Mouse (Mus musculus): ENCODE measurements around the gene Ms4a7. TPM values are rescaled to one million over a fixed set of nuclear protein-coding genes. Genes with fewer than 3 reads are reported as not detected.

Gene Ms4a7
- 2.3 and 2.7 TPM in 2 replicates for polyA plus RNA-seq (2016; fragmentation: Nextera tagmentation; extraction: Ambion mirVana)

DNA sequence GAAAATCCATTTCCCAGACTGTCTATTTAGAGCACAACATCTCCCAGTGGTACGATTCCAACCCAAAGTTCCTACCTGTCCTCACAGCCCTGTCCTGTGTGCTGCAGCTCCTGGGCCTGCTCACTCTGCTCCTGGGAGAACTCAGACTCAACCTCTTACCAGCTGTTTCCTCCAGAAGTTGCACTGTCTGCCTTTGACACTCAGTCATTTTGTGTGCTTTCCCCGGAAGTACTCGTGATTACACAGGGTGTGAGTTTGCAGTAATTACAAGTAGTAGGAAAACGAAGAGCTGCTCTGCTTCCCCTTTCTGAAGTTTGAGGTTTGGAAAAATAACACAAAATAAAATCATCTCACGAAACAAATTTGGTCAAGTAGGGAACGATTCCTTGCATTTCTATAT, at the start of gene Ms4a7:
Gene Ms4a7, minus strand, starts transcription at position 215 of the 400 bp plus-strand sequence.
- ATAC-seq (ENCODE audit: low FRiP score, low read depth): no peak
- Histone ChIP-seq H3K4me1 (no peaks in the 10 kb centered on the region), H3K9ac (replicated peaks) (no peak within 1 kb of the TSS), H3K27ac (replicated peaks) (no peak within 1 kb of the TSS), H3K36me3 (no peaks in the 10 kb centered on the region), H3K4me3 (no peak within 1 kb of the TSS), H3K27me3 (no peaks in the 10 kb centered on the region), H3K4me2 (replicated peaks) (no peak within 1 kb of the TSS), H3K9me3 (no peaks in the 10 kb centered on the region)
- WGBS: 89% methylated on average over 6 of the region's 6 CpGs

DNA sequence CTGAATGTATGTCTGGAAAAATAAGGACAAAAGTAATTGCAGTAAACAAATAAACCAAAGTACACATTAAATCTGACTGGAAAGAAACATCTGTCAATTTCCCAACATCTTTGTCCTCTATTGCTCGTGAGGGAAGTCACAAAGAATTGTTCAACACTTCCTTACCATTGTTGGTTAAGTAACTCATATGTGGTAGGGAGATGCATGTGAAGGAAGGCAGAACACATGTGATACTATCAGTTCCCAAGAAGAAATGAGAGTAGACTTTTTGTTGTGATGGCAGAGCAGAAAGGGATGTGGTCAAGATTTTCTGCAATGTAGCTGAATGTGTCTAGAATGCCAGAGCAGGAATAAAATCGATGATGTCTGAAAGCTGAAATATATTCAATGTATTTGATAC, 40.5 kb upstream of the Ms4a7 start:
- H3K4me1 ChIP-seq: no peaks in the 10 kb centered on the region
- ATAC-seq (ENCODE audit: low FRiP score, low read depth): no peak
- WGBS: 86% methylated on average over 2 of the region's 2 CpGs

DNA sequence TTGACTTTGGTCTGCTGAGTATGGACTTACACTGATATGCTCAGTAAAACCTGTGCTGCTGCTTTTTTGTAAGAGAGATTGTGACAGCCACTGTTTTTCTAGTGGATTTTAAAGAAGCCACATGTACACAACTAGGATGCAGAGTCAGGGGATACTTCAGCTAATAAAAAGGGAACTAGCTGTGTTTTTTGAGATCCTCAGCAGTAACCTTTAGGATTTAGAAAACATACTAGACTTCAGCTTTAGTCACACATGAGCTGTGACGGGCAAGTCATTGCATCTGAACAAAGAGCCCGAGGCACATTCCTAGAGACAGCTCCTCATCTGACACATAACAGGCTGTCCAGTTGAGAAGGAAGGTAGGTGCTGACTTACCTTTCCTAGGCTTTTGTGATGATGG, 39.3 kb upstream of the Ms4a7 start, which contains the start of gene Ms4a4a:
Gene Ms4a4a, plus strand, starts transcription at position 251 of the 400 bp plus-strand sequence.
- ATAC-seq (ENCODE audit: low FRiP score, low read depth): no peak
- Histone ChIP-seq H3K36me3 (no peaks in the 10 kb centered on the region), H3K4me3 (no peak within 1 kb of the TSS), H3K4me2 (replicated peaks) (no peak within 1 kb of the TSS), H3K27me3 (no peaks in the 10 kb centered on the region), H3K9ac (replicated peaks) (no peak within 1 kb of the TSS), H3K4me1 (no peaks in the 10 kb centered on the region), H3K9me3 (no peaks in the 10 kb centered on the region), H3K27ac (replicated peaks) (no peak within 1 kb of the TSS)
- whole genome bisulfite sequencing: 84% methylated on average over 2 of the region's 2 CpGs

More for the DNA sequence above, 40.5 kb upstream of the Ms4a7 start:
- Histone ChIP-seq H3K4me2 (replicated peaks) (no peak overlapping the region), H3K36me3 (no peaks in the 10 kb centered on the region), H3K27ac (replicated peaks) (no peak overlapping the region), H3K27me3 (no peaks in the 10 kb centered on the region), H3K4me3 (no peak overlapping the region), H3K9ac (replicated peaks) (no peak overlapping the region), H3K9me3 (no peaks in the 10 kb centered on the region)

GRCm38 (mm10) chr19:11371181-11371580, 35.2 kb upstream of the Ms4a7 start:
- Histone ChIP-seq H3K27me3 (no peaks in the 10 kb centered on the region), H3K36me3 (no peaks in the 10 kb centered on the region), H3K9ac (replicated peaks) (no peak overlapping the region), H3K4me1 (no peaks in the 10 kb centered on the region), H3K4me2 (replicated peaks) (no peak overlapping the region), H3K9me3 (no peaks in the 10 kb centered on the region), H3K4me3 (no peak overlapping the region), H3K27ac (replicated peaks) (no peak overlapping the region)
- ATAC-seq (ENCODE audit: low FRiP score, low read depth): no peak

GRCm38 (mm10) chr19:11368310-11368709, 32.4 kb upstream of the Ms4a7 start:
- WGBS: 86% methylated on average over 3 of the region's 3 CpGs
- Histone ChIP-seq H3K4me1 (no peaks in the 10 kb centered on the region), H3K27me3 (no peaks in the 10 kb centered on the region), H3K4me2 (replicated peaks) (no peak overlapping the region), H3K27ac (replicated peaks) (no peak overlapping the region), H3K36me3 (no peaks in the 10 kb centered on the region), H3K4me3 (no peak overlapping the region), H3K9me3 (no peaks in the 10 kb centered on the region), H3K9ac (replicated peaks) (no peak overlapping the region)
- no peak for ATAC-seq (ENCODE audit: low FRiP score, low read depth)

GRCm38 (mm10) chr19:11362002-11362401, 26.1 kb upstream of the Ms4a7 start:
- no peaks in the 10 kb centered on the region for H3K4me1 ChIP-seq
- H3K36me3 ChIP-seq: no peaks in the 10 kb centered on the region
- no peak overlapping the region for H3K4me2 ChIP-seq (replicated peaks)
- no peak for ATAC-seq (ENCODE audit: low FRiP score, low read depth)
- H3K4me3 ChIP-seq: no peak overlapping the region
- no peak overlapping the region for H3K27ac ChIP-seq (replicated peaks)
- no peaks in the 10 kb centered on the region for H3K27me3 ChIP-seq
- H3K9ac ChIP-seq (replicated peaks): no peak overlapping the region
- no peaks in the 10 kb centered on the region for H3K9me3 ChIP-seq

- Histone ChIP-seq H3K27ac (replicated peaks) (no peak overlapping the region), H3K4me2 (replicated peaks) (no peak overlapping the region), H3K9me3 (no peaks in the 10 kb centered on the region), H3K36me3 (no peaks in the 10 kb centered on the region), H3K4me3 (no peak overlapping the region), H3K27me3 (no peaks in the 10 kb centered on the region), H3K9ac (replicated peaks) (no peak overlapping the region), H3K4me1 (no peaks in the 10 kb centered on the region)
- no peak for ATAC-seq (ENCODE audit: low FRiP score, low read depth)
- WGBS: 67% methylated on average over 3 of the region's 3 CpGs
Observed at GRCm38 (mm10) chr19:11360106-11360505, 24.2 kb upstream of the Ms4a7 start.

DNA sequence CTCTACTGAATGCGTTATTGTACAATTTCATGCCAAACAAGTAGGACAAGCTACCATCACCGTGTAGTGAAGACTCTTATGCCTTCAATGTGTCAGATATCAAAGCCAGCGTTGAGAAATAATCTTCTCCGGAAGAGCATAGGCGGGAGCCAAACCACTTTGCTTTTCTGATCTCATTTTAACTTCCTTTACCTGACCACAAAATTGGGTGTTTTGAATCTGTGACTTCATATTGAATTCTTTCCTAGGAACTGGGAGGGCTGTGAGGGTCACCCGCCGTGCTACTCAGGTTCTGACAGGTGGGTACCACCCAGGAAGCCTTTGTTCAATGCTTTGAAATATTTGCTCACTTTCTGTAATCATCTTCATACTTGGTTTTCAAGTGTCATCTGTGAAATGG, 19.8 kb upstream of the Ms4a7 start:
- Histone ChIP-seq H3K36me3 (no peaks in the 10 kb centered on the region), H3K27me3 (no peaks in the 10 kb centered on the region), H3K9me3 (no peaks in the 10 kb centered on the region), H3K9ac (replicated peaks) (no peak overlapping the region), H3K27ac (replicated peaks) (no peak overlapping the region), H3K4me1 (no peaks in the 10 kb centered on the region), H3K4me3 (no peak overlapping the region), H3K4me2 (replicated peaks) (no peak overlapping the region)
- no peak for ATAC-seq (ENCODE audit: low FRiP score, low read depth)
- 85% methylated on average over 7 of the region's 7 CpGs for WGBS

DNA sequence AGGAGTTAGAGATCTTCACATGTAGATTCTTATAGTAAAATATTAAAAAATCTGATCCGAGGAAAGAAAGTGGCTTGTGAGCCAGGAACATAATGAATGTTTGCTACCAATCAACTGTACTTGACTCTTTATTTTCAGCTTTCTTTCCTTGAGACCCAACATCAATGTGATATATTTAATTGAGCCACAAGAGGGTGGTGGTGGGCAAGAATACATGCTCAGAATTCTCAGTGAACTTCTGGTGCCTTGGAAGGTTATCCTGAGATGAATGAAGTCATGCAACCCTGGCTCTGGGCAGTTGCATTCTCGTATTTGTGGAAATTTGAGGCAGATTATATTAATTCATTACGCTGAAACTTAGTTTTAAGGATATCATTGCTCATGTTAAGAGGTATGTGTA, 15.9 kb upstream of the Ms4a7 start:
- Histone ChIP-seq H3K4me2 (replicated peaks) (no peak overlapping the region), H3K27me3 (no peaks in the 10 kb centered on the region), H3K4me1 (no peaks in the 10 kb centered on the region), H3K4me3 (no peak overlapping the region), H3K36me3 (no peaks in the 10 kb centered on the region), H3K9me3 (no peaks in the 10 kb centered on the region), H3K9ac (replicated peaks) (no peak overlapping the region), H3K27ac (replicated peaks) (no peak overlapping the region)
- ATAC-seq (ENCODE audit: low FRiP score, low read depth): no peak
- 53% methylated on average over 3 of the region's 3 CpGs for WGBS

DNA sequence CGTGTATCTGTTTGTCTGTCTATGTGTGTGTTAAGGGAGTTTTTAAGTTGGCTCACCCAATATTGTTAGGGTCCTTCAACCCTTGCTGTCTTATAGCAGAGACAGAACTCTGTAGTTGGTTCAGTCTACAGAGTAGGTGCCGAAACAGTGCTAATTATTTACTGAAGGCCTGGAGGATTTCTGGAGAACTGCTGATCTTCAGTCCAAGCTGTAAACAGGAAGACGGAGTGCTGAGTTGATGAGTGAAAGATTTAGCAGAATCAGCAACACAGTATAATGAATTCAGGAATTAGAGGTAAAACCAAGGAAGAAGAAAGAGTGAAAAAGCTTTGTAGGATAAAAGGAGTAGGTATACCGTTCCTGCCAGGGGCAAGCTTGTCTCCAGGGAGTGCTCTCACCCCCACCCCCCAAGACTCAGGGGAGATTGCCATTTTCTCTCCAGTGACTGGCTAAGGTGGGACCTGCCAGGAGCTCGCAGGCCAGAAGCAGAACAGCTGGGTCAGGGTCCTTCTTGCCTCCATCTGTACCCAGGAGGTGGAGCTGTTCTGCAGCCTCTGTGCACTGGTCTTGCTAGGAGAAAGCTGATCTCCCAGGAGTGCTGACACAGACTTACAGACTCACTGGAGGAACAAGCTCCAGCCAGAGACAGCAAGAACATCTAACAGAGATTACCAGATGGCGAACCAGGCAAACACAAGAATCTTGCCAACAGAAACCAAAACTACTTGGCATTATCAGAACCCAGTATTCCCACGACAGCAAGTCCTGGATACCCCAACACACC, 13.9 kb upstream of the Ms4a7 start:
- Histone ChIP-seq H3K27me3 (no peaks in the 10 kb centered on the region), H3K9me3 (no peaks in the 10 kb centered on the region), H3K4me3 (no peak overlapping the region), H3K27ac (replicated peaks) (no peak overlapping the region), H3K4me1 (no peaks in the 10 kb centered on the region), H3K36me3 (no peaks in the 10 kb centered on the region), H3K4me2 (replicated peaks) (no peak overlapping the region), H3K9ac (replicated peaks) (no peak overlapping the region)
- 66% methylated on average over 7 of the region's 7 CpGs for WGBS
- ATAC-seq (ENCODE audit: low FRiP score, low read depth): no peak

DNA sequence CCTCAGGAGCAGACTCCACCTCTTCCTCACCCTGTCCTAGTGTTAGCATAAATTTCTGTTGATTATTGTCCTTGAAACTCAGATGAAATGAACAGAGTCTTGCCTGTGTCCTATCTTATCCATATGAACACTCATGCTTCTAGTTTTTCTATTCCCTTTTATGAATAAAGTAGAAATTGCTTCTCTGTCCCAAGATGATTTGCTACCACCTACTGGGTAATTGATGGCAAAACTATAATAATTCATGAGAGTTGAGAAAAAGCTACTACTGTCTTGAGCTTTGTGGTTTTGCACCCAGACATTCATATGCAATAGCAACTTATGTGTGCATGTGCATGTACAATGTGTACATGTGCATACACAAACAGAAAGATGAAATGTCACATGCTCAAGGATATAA, 8.0 kb upstream of the Ms4a7 start:
- no peak overlapping the region for H3K27ac ChIP-seq (replicated peaks)
- no peaks in the 10 kb centered on the region for H3K4me1 ChIP-seq
- H3K9me3 ChIP-seq: no peaks in the 10 kb centered on the region
- no peak overlapping the region for H3K4me3 ChIP-seq
- H3K27me3 ChIP-seq: no peaks in the 10 kb centered on the region
- no peak overlapping the region for H3K4me2 ChIP-seq (replicated peaks)
- no peaks in the 10 kb centered on the region for H3K36me3 ChIP-seq
- ATAC-seq (ENCODE audit: low FRiP score, low read depth): no peak
- H3K9ac ChIP-seq (replicated peaks): no peak overlapping the region

GRCm38 (mm10) chr19:11343147-11343546, 7.2 kb upstream of the Ms4a7 start:
- H3K36me3 ChIP-seq: no peaks in the 10 kb centered on the region
- H3K27ac ChIP-seq (replicated peaks): no peak overlapping the region
- no peaks in the 10 kb centered on the region for H3K27me3 ChIP-seq
- no peak overlapping the region for H3K4me2 ChIP-seq (replicated peaks)
- no peak for ATAC-seq (ENCODE audit: low FRiP score, low read depth)
- H3K4me1 ChIP-seq: no peaks in the 10 kb centered on the region
- no peak overlapping the region for H3K4me3 ChIP-seq
- H3K9me3 ChIP-seq: no peaks in the 10 kb centered on the region
- no peak overlapping the region for H3K9ac ChIP-seq (replicated peaks)

GRCm38 (mm10) chr19:11321123-11321522, 14.8 kb downstream of the Ms4a7 start:
- ATAC-seq (ENCODE audit: low FRiP score, low read depth): no peak
- Histone ChIP-seq H3K9me3 (no peaks in the 10 kb centered on the region), H3K4me3 (no peak overlapping the region), H3K4me1 (no peaks in the 10 kb centered on the region), H3K36me3 (no peaks in the 10 kb centered on the region), H3K27me3 (no peaks in the 10 kb centered on the region), H3K27ac (replicated peaks) (no peak overlapping the region), H3K9ac (replicated peaks) (no peak overlapping the region), H3K4me2 (replicated peaks) (no peak overlapping the region)
- WGBS: 88% methylated on average over 1 of the region's 1 CpGs

Measured in midbrain, embryonic 12.5 days (tissue).